Mouse (Mus musculus) cerebellum, adult 2 months (tissue): ENCODE results near the gene Dapp1.

Experiments
- CTCF ChIP-seq: fragments of 200-500 bp; IDR thresholded peaks from 2 replicates; pipeline ENCODE4 v1.5.1; 2011; ENCODE audit warnings: low read depth, mild to moderate bottlenecking, control low read depth, low read length, moderate library complexity, borderline replicate concordance; ENCODE audit not compliant: insufficient read depth
- POLR2A ChIP-seq: fragments of 200-500 bp; IDR thresholded peaks from 2 replicates; pipeline ENCODE4 v1.6.1; 2011; ENCODE audit warnings: low read length, control low read depth, borderline replicate concordance; ENCODE audit not compliant: insufficient read depth

- no peak for TF ChIP-seq CTCF
- no peak for TF ChIP-seq POLR2A
Measured at GRCm38 (mm10) chr3:137954256-137954916, 27.0 kb downstream of the Dapp1 start.
